Mouse (Mus musculus): ENCODE measurements around the gene Arl4d.
A peak's percentile ranks its signal among the peaks of the same experiment; 100 is the strongest.
"Not testable (repeated sequence)": the region's sequence is repeated elsewhere in the genome, so short reads cannot be mapped to it uniquely, and the experiment has no call there.

The Arl4d gene

DNA sequence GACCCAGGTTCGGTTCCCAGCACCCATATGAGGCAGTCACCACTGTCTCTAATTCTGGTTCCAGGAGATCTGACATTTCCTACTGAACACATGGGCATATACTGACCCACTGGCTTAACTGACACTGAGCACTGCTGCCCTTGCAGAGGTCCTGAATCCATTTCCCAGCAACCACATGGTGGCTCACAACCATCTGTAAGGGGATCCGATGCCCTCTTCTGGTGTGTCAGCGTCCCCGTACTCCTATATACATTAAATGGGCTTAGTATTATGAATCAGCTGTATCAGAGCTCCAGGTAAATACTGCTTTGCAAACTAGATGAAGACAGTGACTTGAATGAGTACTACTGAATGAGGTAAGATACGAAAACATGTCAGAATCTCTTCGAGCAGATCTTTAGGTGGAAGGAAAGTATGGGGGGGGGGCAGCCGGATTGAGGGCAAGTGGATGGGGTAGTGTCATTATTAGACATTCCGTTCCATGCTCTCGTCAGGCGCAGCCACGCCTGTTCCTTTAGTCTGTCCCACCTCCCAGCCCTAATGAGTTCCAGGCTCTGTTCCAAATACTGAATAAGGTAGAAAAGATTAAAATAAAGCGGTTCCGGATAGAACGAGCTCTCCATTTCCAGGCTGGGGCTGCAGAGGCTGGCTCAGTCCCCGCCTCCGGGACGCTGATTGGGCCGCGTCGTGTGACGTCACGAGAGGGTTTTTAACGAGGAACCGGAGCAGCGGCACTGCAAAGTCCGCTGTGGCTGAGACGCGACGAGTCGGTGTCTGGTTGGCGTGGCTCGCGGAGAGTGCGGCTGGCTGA lies at the start of gene Arl4d:
TSS of gene Arl4d (plus strand) at position 717 of the 811 bp plus-strand sequence.
- peak; percentile 87 for DNase-seq (ENCODE audit: low read depth, low spot score)

DNA sequence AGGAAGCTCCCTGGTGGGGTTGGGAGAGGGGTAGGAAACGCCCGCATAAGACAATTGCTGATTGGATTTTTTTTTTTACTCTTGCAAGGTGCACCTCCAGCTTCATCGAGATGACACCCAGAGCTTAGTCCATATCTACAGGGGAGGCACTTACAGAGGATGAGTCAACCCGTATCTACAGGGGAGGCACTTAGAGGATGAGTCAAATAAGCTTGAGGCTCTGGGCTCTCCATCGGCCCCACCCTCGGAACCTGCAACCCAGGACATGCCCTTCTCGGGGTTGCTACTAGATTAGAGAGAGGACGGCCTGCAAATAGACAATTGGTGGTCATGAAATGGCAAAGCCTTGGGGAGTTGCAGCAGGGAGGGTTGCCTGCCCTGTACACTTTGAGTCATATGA lies 49.2 kb upstream of the Arl4d start:
- no peak for DNase-seq (ENCODE audit: low read depth, low spot score)

DNA sequence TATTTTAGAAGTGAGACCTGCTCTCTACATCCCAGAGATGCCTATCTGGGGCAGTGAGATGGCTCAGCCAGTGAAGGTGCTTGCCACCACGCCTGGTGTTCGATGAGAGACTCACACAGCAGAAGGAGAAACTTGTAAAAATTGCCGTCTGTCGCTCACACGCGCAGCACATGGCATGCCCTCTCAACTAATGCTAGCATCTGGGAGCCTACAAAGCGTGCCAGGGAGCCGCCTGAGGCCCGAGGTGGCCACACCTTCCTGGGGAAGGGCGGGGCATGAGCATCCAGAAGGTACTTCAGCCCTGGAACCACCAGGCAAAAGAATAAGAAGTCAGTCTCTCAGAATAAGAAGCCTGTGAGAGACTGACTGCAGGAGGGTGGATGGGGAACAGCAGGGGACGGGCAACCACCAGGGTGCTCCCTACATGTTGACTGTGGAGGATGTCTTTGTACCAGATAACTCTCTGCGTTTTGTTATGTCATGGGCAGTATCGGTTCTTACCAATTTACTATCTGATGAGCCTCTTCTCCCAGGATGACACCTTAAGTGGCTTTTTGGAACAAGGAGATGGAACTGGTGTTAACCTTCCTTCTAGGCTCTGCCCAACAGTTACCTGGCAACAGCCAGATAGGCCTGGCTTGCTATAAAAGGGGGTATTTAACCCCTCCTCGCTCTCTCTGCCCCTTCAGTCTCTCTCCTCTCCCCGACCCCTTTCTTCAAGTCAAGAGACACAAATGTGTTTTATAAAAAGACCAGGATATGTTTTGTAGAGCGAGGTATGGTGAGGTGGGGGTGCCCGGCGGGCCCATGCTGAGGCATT lies 48.2 kb upstream of the Arl4d start:
- DNase-seq (ENCODE audit: low read depth, low spot score): no peak

DNA sequence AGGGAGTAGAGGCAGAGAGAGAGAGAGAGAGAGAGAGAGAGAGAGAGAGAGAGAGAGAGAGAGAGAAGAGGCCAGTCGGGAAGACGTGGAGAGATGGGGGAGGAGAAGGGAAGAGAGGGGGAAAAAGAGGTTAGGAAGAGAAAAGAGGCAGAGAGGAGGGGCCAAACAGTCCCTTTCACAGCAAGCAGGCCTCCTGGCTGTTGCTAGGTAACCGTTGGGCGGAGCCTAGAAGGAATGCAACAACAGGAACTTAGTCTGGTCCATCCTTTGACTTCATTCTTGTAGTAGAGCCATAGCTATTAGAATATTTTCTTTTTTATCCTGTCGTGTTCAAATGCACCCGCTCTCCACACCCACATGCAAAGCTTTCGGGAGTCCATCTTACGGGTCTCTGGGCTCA lies 47.5 kb upstream of the Arl4d start:
- DNase-seq (ENCODE audit: low read depth, low spot score): no peak

DNA sequence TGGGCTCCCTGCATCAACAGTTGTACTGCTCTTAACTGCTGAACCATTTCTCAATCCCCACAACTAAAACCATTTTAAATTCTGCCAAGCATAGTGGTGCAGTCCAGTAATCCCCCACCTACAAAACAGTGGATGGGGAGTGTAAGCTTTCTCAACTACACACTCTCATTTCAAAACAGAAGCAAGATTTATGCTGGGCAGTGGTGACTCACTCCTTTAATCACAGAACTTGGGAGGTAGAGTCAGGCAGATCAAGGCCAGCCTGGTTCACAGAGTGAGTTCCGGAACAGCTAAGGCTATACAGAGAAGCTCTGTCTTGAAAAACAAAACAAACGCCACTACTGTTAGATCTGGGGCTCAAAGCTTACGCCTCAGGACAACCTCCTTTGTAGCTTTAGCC lies 46.7 kb upstream of the Arl4d start:
- no peak for DNase-seq (ENCODE audit: low read depth, low spot score)

DNA sequence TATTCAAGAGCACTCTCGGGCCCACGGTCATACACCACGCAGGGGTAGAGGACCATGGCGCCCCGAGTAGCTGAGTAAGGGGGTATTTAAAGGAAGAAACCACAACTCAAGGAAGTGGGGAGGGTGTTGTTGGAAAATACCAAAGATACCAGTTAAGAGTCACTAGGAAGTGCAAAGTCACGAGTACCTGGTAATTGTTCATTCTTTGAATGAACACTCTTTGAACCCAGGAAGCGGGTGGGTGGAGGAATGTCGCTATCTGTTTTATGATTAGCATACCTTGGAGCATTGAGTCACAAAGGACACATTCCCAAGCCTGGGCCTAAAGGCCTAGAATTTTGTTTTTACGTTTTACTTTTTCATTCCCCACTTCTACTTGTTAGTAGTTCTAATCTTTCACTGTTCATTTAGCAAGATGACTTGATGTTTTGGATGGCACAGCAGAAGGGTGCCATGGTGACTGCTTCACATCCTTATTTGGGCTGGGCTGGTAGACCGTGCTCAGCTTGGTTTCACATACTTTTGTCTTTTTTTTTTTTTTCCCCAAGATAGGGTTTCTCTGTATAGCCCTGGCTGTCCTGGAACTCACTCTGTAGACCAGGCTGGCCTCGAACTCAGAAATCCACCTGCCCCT lies 45.2 kb upstream of the Arl4d start:
- not testable (repeated sequence) for DNase-seq (ENCODE audit: low read depth, low spot score)

DNA sequence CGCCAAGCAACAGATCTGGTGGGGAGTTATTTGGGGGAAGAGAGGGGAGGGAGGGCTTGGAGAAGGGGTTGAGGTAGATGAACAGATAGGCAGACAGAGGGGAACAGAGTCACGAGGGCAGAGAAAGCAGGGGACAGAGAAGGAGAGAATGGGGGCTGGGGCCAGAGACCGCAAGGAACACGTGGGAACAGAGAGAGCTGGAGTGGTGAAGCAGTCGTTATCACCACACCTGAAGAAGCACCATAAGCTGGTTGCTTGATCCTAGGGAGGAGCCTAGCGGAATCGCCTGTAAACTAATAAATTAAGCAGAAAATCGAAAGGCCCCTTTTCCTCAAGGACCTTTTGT lies 38.7 kb upstream of the Arl4d start:
- DNase-seq (ENCODE audit: low read depth, low spot score): no peak

DNA sequence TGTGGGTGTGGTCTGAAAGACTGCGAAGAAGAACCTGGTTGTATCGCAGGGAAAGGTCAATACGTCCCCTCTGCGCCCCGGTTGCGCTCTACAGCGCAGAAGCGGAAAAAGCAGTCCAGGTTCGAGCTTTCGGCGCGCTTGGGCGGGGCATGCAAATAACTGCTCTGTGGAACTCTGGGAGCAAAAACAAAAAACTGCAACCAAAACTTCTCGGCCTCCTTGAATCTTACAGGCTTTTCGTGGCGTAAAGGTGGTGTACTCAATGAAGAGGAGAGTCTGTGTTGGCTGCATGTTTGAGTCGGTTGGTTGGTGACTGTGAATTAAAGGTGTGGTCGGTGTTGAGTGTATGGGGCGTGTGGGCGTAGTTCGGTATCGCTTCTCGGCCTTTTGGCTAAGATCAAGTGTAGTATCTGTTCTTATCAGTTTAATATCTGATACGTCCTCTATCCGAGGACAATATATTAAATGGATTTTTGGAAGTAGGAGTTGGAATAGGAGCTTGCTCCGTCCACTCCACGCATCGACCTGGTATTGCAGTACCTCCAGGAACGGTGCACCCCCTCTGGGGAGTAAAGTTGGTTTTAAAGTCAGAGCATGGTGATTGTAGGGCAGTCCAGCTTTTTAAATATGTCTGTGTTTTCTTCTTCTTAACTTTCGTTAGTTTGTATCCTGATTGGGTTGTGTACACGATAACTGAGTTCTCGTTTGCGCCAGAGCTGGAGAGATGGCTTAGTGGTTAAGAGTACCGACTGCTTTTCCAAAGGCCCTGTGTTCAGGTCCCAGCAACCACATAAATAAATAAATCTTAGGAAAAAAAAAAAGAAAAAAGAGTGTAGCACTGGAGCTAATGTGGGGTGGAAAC lies 38.1 kb upstream of the Arl4d start, which contains the start of gene Rdm1:
TSS of gene Rdm1 (plus strand) at position 201 of the 862 bp plus-strand sequence.
- DNase-seq (ENCODE audit: low read depth, low spot score): peak; percentile 69

DNA sequence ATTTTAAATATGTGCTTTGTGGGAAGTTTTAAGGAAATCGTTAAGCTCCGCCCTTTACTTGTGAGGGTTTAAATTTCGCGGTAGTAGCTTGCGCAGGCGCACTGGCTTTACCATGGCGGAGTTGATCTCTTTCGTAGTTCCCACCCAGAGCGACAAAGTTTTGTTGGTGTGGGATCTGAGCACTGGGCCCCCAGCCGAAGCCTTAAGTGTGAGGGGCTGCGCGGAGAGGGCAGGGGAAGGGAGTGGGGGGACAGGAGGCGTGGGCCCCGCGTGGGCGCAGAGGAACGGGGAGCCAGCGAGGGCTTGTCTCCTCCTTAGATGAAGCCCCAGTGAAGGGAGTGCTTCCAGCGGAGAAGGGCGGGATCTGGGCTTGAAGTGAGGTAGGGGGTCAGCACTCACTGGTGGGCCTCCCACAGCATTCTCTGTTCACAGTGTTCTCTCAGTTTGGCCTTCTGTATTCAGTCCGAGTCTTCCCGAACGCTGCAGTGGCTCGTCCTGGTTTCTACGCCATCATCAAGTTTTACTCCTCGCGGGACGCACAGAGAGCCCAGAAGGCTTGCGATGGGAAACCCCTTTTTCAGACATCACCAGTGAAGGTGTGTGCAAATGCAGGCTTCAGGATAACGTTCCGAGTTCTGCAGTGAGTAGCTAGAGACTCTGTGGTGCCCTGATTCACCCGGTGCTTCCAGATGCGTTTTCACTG lies 37.3 kb upstream of the Arl4d start:
- peak; percentile 81 for DNase-seq (ENCODE audit: low read depth, low spot score)

DNA sequence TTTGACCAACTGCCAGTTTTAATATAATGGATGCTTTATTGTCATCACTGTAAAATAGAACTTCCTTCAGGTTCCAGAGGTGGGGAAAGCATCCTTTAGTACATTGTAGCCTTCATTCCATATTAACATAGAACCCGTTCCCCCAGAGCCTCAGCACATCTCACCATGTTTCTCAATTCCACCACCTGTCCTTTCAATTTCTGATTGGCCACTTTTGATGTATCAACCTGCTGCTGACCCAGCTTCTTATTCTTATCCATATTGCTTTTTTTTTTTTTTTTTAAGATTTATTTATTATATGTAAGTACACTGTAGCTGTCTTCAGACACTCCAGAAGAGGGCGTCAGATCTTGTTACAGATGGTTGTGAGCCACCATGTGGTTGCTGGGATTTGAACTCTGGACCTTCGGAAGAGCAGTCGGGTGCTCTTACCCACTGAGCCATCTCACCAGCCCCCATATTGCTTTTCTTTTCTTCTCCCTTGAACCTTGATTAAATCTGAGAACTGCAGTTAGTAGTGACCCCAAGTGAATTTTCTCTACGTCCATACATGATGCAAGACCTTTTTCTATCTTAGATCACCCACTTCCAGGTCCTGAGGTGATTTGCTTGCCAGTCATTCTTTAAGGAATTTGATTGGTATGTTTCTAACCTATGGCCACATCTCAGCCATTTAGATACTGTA lies 36.5 kb upstream of the Arl4d start:
- not testable (repeated sequence) for DNase-seq (ENCODE audit: low read depth, low spot score)

DNA sequence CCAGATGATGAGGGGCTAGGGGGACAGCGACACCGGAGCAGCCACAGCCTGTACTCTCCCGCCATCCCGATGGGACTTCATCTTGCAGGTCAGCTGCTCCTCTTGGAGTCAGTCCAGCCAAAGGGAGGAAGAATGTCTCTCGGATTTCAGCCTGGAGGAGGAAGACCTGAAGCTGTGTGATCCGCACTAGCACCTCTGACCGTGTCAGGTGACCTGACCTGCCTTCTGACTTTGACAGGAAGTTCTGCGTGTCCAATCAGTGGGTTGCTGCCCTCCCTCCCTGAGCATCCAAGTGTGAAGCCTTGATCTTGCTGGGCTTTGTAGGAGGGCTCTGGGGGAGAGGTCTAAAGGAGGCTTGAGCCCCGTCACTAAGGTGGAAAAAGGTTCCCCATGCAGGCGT lies 29.7 kb upstream of the Arl4d start:
- DNase-seq (ENCODE audit: low read depth, low spot score): no peak

DNA sequence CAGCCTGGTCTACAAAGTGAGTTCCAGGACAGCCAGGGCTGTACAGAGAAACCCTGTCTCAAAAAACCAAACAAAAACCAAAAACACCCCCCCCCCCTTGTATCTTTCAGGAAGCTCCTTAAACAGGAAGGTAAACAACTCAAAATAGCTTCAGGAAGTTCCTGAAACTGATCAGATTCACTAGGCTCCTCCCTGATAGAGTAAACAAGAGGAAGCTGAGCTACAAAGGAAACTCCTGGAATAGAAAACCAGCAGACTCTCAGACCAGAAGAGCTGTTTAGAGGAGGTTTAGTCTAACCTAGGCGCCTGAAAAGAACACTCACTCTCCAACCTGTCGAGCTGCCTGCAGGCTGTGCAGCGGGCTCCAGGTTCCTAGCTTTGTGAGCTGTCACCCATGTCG lies 25.6 kb upstream of the Arl4d start:
- DNase-seq (ENCODE audit: low read depth, low spot score): no peak

DNA sequence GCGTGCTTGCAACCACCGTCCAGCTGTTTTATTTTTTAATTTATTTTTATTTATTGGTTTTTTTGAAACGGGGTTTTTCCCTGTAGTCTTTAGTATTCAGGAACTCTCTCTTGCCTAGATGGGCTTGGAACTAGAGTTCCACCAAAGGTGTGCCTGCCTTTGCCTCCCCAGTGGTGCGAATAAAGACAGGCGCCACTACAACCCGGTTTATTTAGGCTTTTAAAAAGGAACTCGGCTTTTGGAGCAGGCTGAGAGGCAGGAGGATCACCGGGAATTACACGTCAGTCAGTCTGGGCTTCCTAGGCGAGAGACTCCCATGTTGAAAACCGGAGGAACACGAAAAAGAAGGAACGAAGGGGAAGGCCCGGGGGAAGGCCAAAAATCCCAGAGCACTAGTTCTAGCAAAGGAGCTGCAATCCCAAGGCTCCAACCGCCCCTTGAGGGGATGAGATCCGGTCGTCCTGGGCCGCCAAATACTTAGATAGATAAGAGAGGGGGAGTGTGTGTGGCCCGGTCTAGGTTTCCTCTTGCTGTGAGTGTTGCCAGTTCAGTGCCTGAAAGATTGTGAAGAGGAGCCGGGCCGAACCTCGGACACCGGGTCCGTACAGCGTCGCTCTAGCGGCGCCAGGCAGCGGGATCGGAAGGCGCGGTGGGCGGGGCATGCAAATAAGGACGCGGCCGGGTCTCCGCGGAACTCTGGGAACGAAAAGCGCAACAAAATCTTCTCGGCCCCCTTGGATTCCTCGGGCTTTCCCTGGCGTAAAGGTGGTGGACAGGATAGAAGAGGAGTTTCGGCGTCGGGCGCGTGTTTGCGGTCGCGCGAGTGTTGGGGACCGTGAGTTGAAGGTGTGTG lies 24.3 kb upstream of the Arl4d start:
- not testable (repeated sequence) for DNase-seq (ENCODE audit: low read depth, low spot score)

DNA sequence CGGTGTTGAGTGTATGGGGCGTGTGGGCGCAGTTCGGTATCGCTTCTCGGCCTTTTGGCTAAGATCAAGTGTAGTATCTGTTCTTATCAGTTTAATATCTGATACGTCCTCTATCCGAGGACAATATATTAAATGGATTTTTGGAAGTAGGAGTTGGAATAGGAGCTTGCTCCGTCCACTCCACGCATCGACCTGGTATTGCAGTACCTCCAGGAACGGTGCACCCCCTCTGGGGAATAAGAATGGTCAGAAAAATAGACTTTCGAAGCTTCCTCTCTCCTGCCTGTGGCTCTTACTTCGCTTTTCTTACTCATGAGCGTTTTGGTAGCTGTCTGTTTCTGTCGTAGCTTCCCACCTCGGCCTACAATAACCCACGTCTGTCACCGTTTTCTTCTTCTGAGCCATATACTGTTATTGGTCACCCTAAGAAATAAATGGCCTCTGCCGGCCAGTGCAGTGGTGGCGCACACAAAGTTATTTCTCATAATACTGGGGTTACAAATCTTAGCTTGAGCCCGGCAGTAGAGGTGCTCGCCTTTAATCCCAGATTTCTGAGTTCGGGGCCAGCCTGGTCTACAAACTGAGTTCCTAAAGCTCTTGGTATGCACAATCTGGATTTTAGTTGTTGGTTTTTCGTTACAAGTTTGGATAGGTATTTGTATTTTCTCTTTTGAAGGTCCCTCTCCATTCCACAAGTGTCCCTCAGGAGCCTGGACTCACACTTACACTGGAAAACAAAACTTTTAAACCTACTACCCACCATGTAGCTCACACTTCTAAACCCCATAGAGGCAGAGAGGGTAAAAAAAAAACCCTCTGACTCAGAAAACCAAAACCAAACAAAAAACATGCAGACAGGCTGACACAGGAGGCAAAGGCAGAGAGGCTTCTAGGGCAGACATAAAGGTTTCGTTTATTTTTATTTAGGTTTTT lies 23.4 kb upstream of the Arl4d start:
- not testable (repeated sequence) for DNase-seq (ENCODE audit: low read depth, low spot score)

DNA sequence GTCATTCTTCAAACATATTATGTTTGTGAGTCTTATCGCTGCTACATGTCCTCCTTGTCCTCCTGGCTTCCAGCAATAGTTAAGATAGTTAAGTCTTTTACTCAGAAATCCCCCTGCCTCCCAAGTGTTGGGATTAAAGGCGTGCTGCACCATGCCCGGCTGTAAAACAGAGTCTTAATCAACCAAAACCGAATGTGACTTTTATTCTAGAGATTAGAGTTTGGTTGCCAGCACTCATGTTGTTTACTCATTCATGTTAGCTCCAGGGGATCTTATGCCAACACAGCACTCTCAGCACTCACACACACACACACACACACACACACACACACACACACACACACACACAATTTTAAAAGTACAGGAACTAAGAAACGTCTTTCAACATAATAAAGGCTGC lies 22.4 kb upstream of the Arl4d start:
- DNase-seq (ENCODE audit: low read depth, low spot score): no peak

DNA sequence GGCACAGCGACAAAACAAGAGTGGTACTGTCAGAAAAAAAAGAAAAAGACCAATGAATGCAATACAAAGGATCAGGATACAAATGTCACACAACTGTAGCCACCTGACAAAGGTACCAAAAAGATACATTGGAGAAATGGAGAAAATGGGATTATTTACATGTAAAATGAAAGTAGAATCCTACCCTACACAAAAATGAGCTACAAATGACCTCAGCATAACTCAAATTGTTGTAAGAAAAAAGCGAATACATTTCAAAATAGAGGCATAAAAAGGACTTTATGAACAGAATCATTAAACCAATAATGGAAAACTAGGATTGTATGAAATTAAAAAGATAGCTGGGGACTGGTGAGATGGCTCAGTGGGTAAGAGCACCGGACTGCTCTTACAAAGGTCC lies 20.8 kb upstream of the Arl4d start:
- DNase-seq (ENCODE audit: low read depth, low spot score): no peak

DNA sequence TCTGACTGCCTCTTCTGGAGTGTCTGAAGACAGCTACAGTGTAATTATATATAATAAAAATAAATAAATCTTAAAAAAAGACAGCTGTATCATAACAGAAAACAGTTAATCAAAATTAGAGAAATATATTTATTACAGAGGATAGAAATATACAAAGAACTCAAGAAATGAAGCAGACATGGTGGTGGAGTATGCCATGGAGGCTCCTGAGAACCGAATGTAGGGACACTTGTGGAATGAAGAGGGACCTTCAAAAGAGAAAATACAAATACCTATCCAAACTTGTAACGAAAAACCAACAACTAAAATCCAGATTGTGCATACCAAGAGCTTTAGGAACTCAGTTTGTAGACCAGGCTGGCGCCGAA lies 20.3 kb upstream of the Arl4d start:
- not testable (repeated sequence) for DNase-seq (ENCODE audit: low read depth, low spot score)
